In genomic region chr3:74904177-74904576, GRCm38 (mm10) we compare ENCODE assay signal across 22 mouse cellular contexts.
"Had no signal": no experiment of that assay in that cellular context is flagged by ENCODE, and none has a peak within 500 bp of the region (broad histone marks: within the 10 kb centered on the region; RNA-seq: fewer than 3 reads in every experiment).

No protein-coding gene starts in this region.

- H3K9ac ChIP-seq: kidney, embryonic 15.5 days; limb, embryonic 12.5 days; limb, embryonic 15.5 days; liver, embryonic 15.5 days; midbrain, embryonic 13.5 days; stomach, embryonic 15.5 days had no signal

- DNase-seq: kidney, adult 11 months; kidney, adult 8-10 months; kidney, postnatal 10 days; kidney, postnatal 36 days; left cerebral cortex, postnatal 4 days; lung, adult 2 months; lung, postnatal 14 days; lung, postnatal 4 days; right cerebral cortex, adult 18-20 months; right cerebral cortex, postnatal 14 days; spleen, adult 18-20 months; thymus, postnatal 25 days had no signal

- H3K9me3 ChIP-seq: kidney, embryonic 15.5 days; limb, embryonic 12.5 days; limb, embryonic 15.5 days; liver, embryonic 15.5 days; midbrain, embryonic 10.5 days; midbrain, embryonic 13.5 days; stomach, embryonic 15.5 days had no signal

- H3K4me1 ChIP-seq: kidney, embryonic 15.5 days; limb, embryonic 12.5 days; limb, embryonic 15.5 days; liver, embryonic 15.5 days; megakaryocyte, embryonic 14.5 days; midbrain, embryonic 10.5 days; midbrain, embryonic 13.5 days; stomach, embryonic 15.5 days had no signal

- ATAC-seq: midbrain, embryonic 13.5 days; midbrain, embryonic 16.5 days had no signal

- H3K4me2 ChIP-seq: kidney, embryonic 15.5 days; limb, embryonic 12.5 days; limb, embryonic 15.5 days; liver, embryonic 11.5 days; liver, embryonic 15.5 days; midbrain, embryonic 13.5 days; stomach, embryonic 15.5 days had no signal

- H3K4me3 ChIP-seq: kidney, embryonic 15.5 days; limb, embryonic 12.5 days; limb, embryonic 15.5 days; liver, embryonic 15.5 days; megakaryocyte, embryonic 14.5 days; midbrain, embryonic 10.5 days; midbrain, embryonic 13.5 days; stomach, embryonic 15.5 days had no signal

- H3K27me3 ChIP-seq: kidney, embryonic 15.5 days; limb, embryonic 12.5 days; limb, embryonic 15.5 days; liver, embryonic 15.5 days; megakaryocyte, embryonic 14.5 days; midbrain, embryonic 13.5 days; stomach, embryonic 15.5 days had no signal

- H3K36me3 ChIP-seq: kidney, embryonic 15.5 days; limb, embryonic 12.5 days; limb, embryonic 15.5 days; liver, embryonic 15.5 days; midbrain, embryonic 10.5 days; midbrain, embryonic 13.5 days; stomach, embryonic 15.5 days had no signal

- H3K27ac ChIP-seq: kidney, embryonic 15.5 days; limb, embryonic 12.5 days; limb, embryonic 15.5 days; liver, embryonic 15.5 days; midbrain, embryonic 10.5 days; midbrain, embryonic 13.5 days; stomach, embryonic 15.5 days had no signal
